Mouse (Mus musculus): ENCODE data around the gene Npas3.

DNA sequence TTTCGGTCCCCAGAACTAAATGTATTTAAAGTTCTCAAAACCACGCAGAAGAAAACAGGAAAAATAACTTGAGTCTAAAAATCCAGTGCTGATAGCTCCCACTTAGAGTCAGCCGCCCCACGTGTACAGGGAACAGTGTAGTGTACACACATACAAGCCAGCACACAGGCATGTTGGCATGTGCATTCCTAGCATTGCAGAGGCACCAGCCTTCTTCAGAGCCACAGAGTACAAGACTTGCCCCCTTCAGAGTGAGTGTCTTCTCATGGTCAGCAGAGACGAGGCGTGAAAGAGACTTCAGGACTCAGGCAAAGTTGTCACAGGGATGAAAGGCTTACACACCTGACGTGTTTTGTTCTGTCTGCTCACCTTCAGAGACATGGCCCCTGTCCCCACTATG is 565.8 kb downstream of the Npas3 start:
- no peak for TF ChIP-seq POLR2A (IDR thresholded peaks at IDR 0.05; ENCODE audit: insufficient read depth, low read depth, low read length)
- no peak for TF ChIP-seq CTCF (IDR thresholded peaks at IDR 0.05)
- no peak for TF ChIP-seq EP300 (IDR thresholded peaks at IDR 0.05; ENCODE audit: insufficient read depth, low read depth, low read length)

Measured in heart, adult 2 months (tissue).